Mouse (Mus musculus) C2C12 (cell line): ENCODE measurements around the gene Oasl1. TPM values are rescaled to one million over a fixed set of nuclear protein-coding genes. Genes with fewer than 3 reads are reported as not detected.

Source experiments
- H3K27me3 ChIP-seq: one replicate; pipeline ENCODE4 v1.6.1; 2011; ENCODE audit not compliant: control insufficient read depth, insufficient read depth, insufficient read length
- H3K36me3 ChIP-seq: one replicate; pipeline ENCODE4 v1.6.1; 2011; ENCODE audit not compliant: control insufficient read depth, insufficient read depth
- H3K4me3 ChIP-seq: one replicate; pipeline ENCODE4 v1.5.1; 2011; ENCODE audit warnings: mild to moderate bottlenecking, control low read depth; ENCODE audit not compliant: poor library complexity, insufficient read depth, severe bottlenecking
- H3K79me2 ChIP-seq: one replicate; pipeline ENCODE4 v1.6.1; 2011; ENCODE audit not compliant: control insufficient read depth, insufficient read depth
- H3K79me3 ChIP-seq: one replicate; pipeline ENCODE4 v1.6.1; 2011; ENCODE audit warnings: low read depth, control low read depth
- H3ac ChIP-seq: one replicate; pipeline ENCODE3; 2011; ENCODE audit warnings: low read depth; ENCODE audit not compliant: control insufficient read depth, insufficient read length
- CEBPB ChIP-seq: IDR thresholded peaks from one replicate; pipeline ENCODE4 v1.6.1; 2011; ENCODE audit warnings: low read depth, mild to moderate bottlenecking, control low read depth, moderate library complexity
- CTCF ChIP-seq: IDR thresholded peaks from one replicate; pipeline ENCODE4 v1.5.1; 2011; ENCODE audit not compliant: control insufficient read depth, insufficient read depth, insufficient read length
- FOSL1 ChIP-seq: IDR thresholded peaks from one replicate; pipeline ENCODE4 v1.8.0; 2011; ENCODE audit warnings: mild to moderate bottlenecking, low read length; ENCODE audit not compliant: poor library complexity, insufficient read depth, severe bottlenecking
- MAX ChIP-seq: IDR thresholded peaks from one replicate; pipeline ENCODE4 v1.6.1; 2011; ENCODE audit warnings: mild to moderate bottlenecking, control low read depth
- MYOD1 ChIP-seq: IDR thresholded peaks from one replicate; pipeline ENCODE4 v1.6.1; 2011; ENCODE audit warnings: low read depth; ENCODE audit not compliant: control insufficient read depth, insufficient read length
- MYOG ChIP-seq: IDR thresholded peaks from one replicate; pipeline ENCODE4 v1.6.1; 2011; ENCODE audit not compliant: control insufficient read depth, insufficient read length; ENCODE audit errors: extremely low read depth
- USF1 ChIP-seq: IDR thresholded peaks from one replicate; pipeline ENCODE4 v1.6.1; 2011; ENCODE audit warnings: low read depth, mild to moderate bottlenecking, control low read depth, moderate library complexity
- polyA plus RNA-seq: library from polyadenylated mRNA; unstranded; fragments of >200 nt; fragmentation: generic; extraction: Trizol; gene quantifications from one replicate; pipeline ENCODE4 v1.2.1, GENCODE M21; 2012; ENCODE audit warnings: missing spikeins

The Oasl1 gene
- polyA plus RNA-seq, 1 experiment, result 0.07 TPM

GRCm38 (mm10) chr5:114969064-114969463, 46.0 kb downstream of the Oasl1 start:
- TF ChIP-seq CEBPB (no peak), FOSL1 (no peak), MYOG (no peak), CTCF (no peak), MYOD1 (no peak), USF1 (no peak), MAX (no peak)
- Histone ChIP-seq H3K79me3 (no peaks in the 10 kb centered on the region), H3K27me3 (peaks cover 48% of the 10 kb centered on the region), H3ac (no peak overlapping the region), H3K79me2 (no peaks in the 10 kb centered on the region), H3K4me3 (no peak overlapping the region), H3K36me3 (no peaks in the 10 kb centered on the region)

GRCm38 (mm10) chr5:114969609-114970215, 46.7 kb downstream of the Oasl1 start:
- TF ChIP-seq MYOG (no peak), MAX (no peak), FOSL1 (no peak), MYOD1 (no peak), CEBPB (no peak), CTCF (no peak), USF1 (no peak)
- H3K4me3 ChIP-seq, result no peak overlapping the region
- H3K27me3 ChIP-seq, result peaks cover 46% of the 10 kb centered on the region

GRCm38 (mm10) chr5:114970824-114971227, 47.8 kb downstream of the Oasl1 start, which contains the start of gene Hnf1a:
Hnf1a (minus strand) TSS chr5:114971094.
- Histone ChIP-seq H3ac (no peak within 1 kb of the TSS), H3K79me3 (no peaks in the 10 kb centered on the region), H3K79me2 (no peaks in the 10 kb centered on the region), H3K4me3 (no peak within 1 kb of the TSS), H3K36me3 (no peaks in the 10 kb centered on the region), H3K27me3 (peaks cover 41% of the 10 kb centered on the region)
- TF ChIP-seq USF1, result no peak
- TF ChIP-seq CEBPB, result no peak
- TF ChIP-seq FOSL1, result no peak
- no peak for TF ChIP-seq MAX
- no peak for TF ChIP-seq MYOG
- no peak for TF ChIP-seq MYOD1
- TF ChIP-seq CTCF, result no peak

More at GRCm38 (mm10) chr5:114969609-114970215, 46.7 kb downstream of the Oasl1 start:
- H3K79me3 ChIP-seq, result no peaks in the 10 kb centered on the region
- H3K79me2 ChIP-seq, result no peaks in the 10 kb centered on the region
- H3ac ChIP-seq, result no peak overlapping the region
- no peaks in the 10 kb centered on the region for H3K36me3 ChIP-seq

GRCm38 (mm10) chr5:114972201-114972600, 49.2 kb downstream of the Oasl1 start:
- no peak for TF ChIP-seq USF1
- no peak for TF ChIP-seq MYOD1
- no peak for TF ChIP-seq MAX
- TF ChIP-seq FOSL1, result no peak
- no peak for TF ChIP-seq CTCF
- no peak for TF ChIP-seq MYOG
- no peak for TF ChIP-seq CEBPB
- Histone ChIP-seq H3ac (no peak overlapping the region), H3K79me3 (no peaks in the 10 kb centered on the region), H3K4me3 (no peak overlapping the region), H3K27me3 (peaks cover 34% of the 10 kb centered on the region), H3K79me2 (no peaks in the 10 kb centered on the region), H3K36me3 (no peaks in the 10 kb centered on the region)

- H3K27me3 ChIP-seq, result peaks cover 26% of the 10 kb centered on the region
- no peak for TF ChIP-seq CTCF
- TF ChIP-seq CEBPB, result no peak
- TF ChIP-seq MAX, result no peak
- TF ChIP-seq FOSL1, result no peak
- TF ChIP-seq MYOG, result no peak
- no peak for TF ChIP-seq USF1
- TF ChIP-seq MYOD1, result no peak
- H3K4me3 ChIP-seq, result no peak overlapping the region
- no peaks in the 10 kb centered on the region for H3K36me3 ChIP-seq
- no peaks in the 10 kb centered on the region for H3K79me3 ChIP-seq
- no peak overlapping the region for H3ac ChIP-seq
- H3K79me2 ChIP-seq, result no peaks in the 10 kb centered on the region
These were observed 50.1 kb downstream of the Oasl1 start for GRCm38 (mm10) chr5:114973131-114973530.

- Histone ChIP-seq H3K36me3 (no peaks in the 10 kb centered on the region), H3K79me3 (no peaks in the 10 kb centered on the region), H3ac (no peak overlapping the region), H3K79me2 (no peaks in the 10 kb centered on the region), H3K27me3 (no peaks in the 10 kb centered on the region), H3K4me3 (no peak overlapping the region)
- no peak for TF ChIP-seq MAX
- TF ChIP-seq CTCF, result no peak
- TF ChIP-seq FOSL1, result no peak
- no peak for TF ChIP-seq MYOD1
- no peak for TF ChIP-seq CEBPB
- no peak for TF ChIP-seq MYOG
- no peak for TF ChIP-seq USF1
These were observed 53.9 kb downstream of the Oasl1 start for GRCm38 (mm10) chr5:114976935-114977334.
